Mouse (Mus musculus) gastrocnemius, postnatal 4 days (tissue): ENCODE data around the gene Olfr112. TPM values are rescaled to one million over a fixed set of nuclear protein-coding genes. Genes with fewer than 3 reads are reported as not detected.
"Not testable (repeated sequence)": the region's sequence is repeated elsewhere in the genome, so short reads cannot be mapped to it uniquely, and the experiment has no call there.

Experiments
- DNase-seq, 2 experiments: peaks; one replicate each; pipeline ENCODE4 v3.0.0; 2021 to 2022; ENCODE audit warnings: low spot score in 2 of 2, mixed read lengths in 2 of 2
- long read RNA-seq, 2 experiments: library from polyadenylated mRNA; stranded (forward); transcript quantifications; one replicate each; pipeline ENCODE4 v2.0.0; 2021
- total RNA-seq, 2 experiments: library from RNA; stranded (reverse); gene quantifications; 2 replicates each; pipeline ENCODE4 v1.2.3; 2021

Olfr112 gene
- not detected for total RNA-seq
- long read RNA-seq, experiment 1, result 0 reads
- long read RNA-seq, experiment 2, result 0 reads

- DNase-seq, result no peak
Measured at GRCm38 (mm10) chr17:37569351-37569750, at the start of gene Olfr112. Gene Olfr112 (minus strand): TSS chr17:37569451.

- no peak for DNase-seq
Measured at GRCm38 (mm10) chr17:37592643-37593042, 23.4 kb upstream of the Olfr112 start, which contains the start of gene Olfr114. Gene Olfr114 (minus strand): TSS chr17:37592743.

- no peak for DNase-seq
Measured at GRCm38 (mm10) chr17:37577563-37577962, 8.3 kb upstream of the Olfr112 start, which contains the start of gene Olfr113. Gene Olfr113 (minus strand): TSS chr17:37577663.

GRCm38 (mm10) chr17:37558913-37559615 lies 10.2 kb downstream of the Olfr112 start:
- DNase-seq, result no peak

GRCm38 (mm10) chr17:37543800-37544435 lies 25.3 kb downstream of the Olfr112 start:
- no peak for DNase-seq

DNA sequence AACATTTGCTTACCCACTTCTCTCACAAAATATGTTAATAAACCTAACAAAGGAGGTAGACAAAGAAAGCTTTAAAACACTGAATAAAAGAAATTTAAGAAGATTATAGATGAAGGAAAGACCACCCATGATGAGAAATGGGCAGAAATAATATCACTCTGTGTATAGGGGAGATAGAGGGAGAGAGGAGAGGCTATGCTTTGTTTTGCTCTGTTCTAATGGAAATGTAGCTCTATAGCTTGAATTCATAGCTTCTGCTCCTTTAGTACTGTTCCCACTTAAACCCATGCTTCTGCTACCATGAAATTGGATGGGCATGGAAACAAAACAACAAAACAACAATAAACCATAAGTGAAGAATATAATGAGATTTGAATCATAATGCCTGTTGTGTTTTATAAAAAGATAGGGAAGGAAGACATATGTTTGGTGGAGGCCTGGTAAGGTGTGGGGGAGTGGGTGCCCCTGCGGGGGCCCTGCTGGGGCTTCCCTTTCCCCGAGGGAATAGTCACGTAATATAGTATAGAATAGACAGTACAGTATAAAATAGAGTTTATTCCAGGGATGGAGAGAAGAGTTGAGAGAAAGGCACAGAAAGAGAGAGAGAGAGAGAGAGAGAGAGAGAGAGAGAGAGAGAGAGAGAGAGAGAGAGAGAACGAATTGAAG lies 27.7 kb downstream of the Olfr112 start:
- no peak for DNase-seq

- not testable (repeated sequence) for DNase-seq
Measured at GRCm38 (mm10) chr17:37538416-37538815, 30.8 kb downstream of the Olfr112 start.

GRCm38 (mm10) chr17:37535173-37535572 lies 34.1 kb downstream of the Olfr112 start:
- no peak for DNase-seq

DNA sequence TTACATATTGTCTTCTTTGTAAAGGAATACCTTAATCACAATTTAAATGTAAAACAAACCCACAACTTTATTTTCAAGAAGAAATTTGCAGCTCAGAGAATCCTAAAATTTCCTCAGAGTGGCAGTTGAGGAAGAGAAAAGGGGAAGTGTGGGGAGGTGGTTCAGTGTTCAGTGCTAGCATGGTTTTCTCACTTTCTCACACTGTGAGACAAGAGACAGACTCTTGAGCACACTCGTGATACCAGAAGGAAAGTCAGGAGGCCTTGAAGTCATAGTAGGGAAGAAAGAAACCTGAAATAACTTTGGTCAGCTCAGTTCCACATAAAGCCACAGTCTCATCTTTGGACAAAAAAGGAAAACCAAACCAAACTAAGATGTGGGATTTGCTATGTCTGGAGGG lies 43.8 kb downstream of the Olfr112 start:
- DNase-seq, result not testable (repeated sequence)

GRCm38 (mm10) chr17:37524612-37525011 lies 44.6 kb downstream of the Olfr112 start:
- not testable (repeated sequence) for DNase-seq

Other genes with a start within 250 kb of the Olfr112 start
- not detected for gene Olfr103, start 229.8 kb downstream of the Olfr112 start, total RNA-seq
- not detected for gene Olfr104-ps, start 209.9 kb downstream of the Olfr112 start, total RNA-seq
- gene Olfr105-ps, start 190.4 kb downstream of the Olfr112 start, total RNA-seq, result not detected
- gene Olfr106-ps, start 179.1 kb downstream of the Olfr112 start, total RNA-seq, result not detected
- gene Olfr107, start 170.2 kb downstream of the Olfr112 start, total RNA-seq, result not detected
- gene Olfr108, start 124.0 kb downstream of the Olfr112 start, total RNA-seq, result not detected
- not detected for gene Olfr109, start 110.5 kb downstream of the Olfr112 start, total RNA-seq
- not detected for gene H2-M2, start 85.9 kb downstream of the Olfr112 start, total RNA-seq
- not detected for gene Olfr110, start 77.0 kb downstream of the Olfr112 start, total RNA-seq
- gene Olfr111, start 61.4 kb downstream of the Olfr112 start, total RNA-seq, result not detected
- not detected for gene Olfr113, start 8.2 kb upstream of the Olfr112 start, total RNA-seq
- gene Olfr114, start 23.3 kb upstream of the Olfr112 start, total RNA-seq, result not detected
- not detected for gene Olfr115, start 57.7 kb upstream of the Olfr112 start, total RNA-seq
- not detected for gene Olfr116, start 57.7 kb upstream of the Olfr112 start, total RNA-seq
- gene Olfr117, start 94.3 kb upstream of the Olfr112 start, total RNA-seq, result not detected
- gene Olfr118, start 97.5 kb upstream of the Olfr112 start, total RNA-seq, result not detected
- not detected for gene Olfr119, start 127.1 kb upstream of the Olfr112 start, total RNA-seq
- gene Olfr120, start 152.4 kb upstream of the Olfr112 start, total RNA-seq, result not detected
- gene Olfr121, start 179.4 kb upstream of the Olfr112 start, total RNA-seq, result not detected
- not detected for gene Olfr122, start 199.2 kb upstream of the Olfr112 start, total RNA-seq
- not detected for gene Olfr123, start 224.1 kb upstream of the Olfr112 start, total RNA-seq
- gene Olfr124, start 230.4 kb upstream of the Olfr112 start, total RNA-seq, result not detected